Mouse (Mus musculus) forebrain, postnatal 0 days (tissue): ENCODE measurements around the gene 4930432M17Rik. TPM values are rescaled to one million over a fixed set of nuclear protein-coding genes. Genes with fewer than 3 reads are reported as not detected.

ENCODE experiments used
- ATAC-seq: fragments of 200-750 bp; cut with Nextera tagmentation; 2 replicates; pipeline ENCODE4 v1.8.0; 2017; ENCODE audit warnings: mild to moderate bottlenecking, moderate library complexity
- DNase-seq: peaks from one replicate; pipeline ENCODE4 v3.0.0-alpha.2; 2015
- H3K27ac ChIP-seq: fragments of 300-500 bp; sonication (generic); 2 replicates; pipeline ENCODE4 v1.5.1; 2014; ENCODE audit warnings: low read depth, mild to moderate bottlenecking, antibody characterized with exemption, low read length, moderate library complexity, mixed read lengths
- H3K27me3 ChIP-seq: fragments of 300-500 bp; sonication (generic); 2 replicates; pipeline ENCODE4 v1.6.1; 2014; ENCODE audit warnings: mild to moderate bottlenecking, low read length, mixed read lengths; ENCODE audit not compliant: insufficient read depth
- H3K36me3 ChIP-seq: fragments of 300-500 bp; sonication (generic); 2 replicates; pipeline ENCODE4 v1.6.1; 2014; ENCODE audit warnings: mild to moderate bottlenecking, moderate library complexity; ENCODE audit not compliant: insufficient read depth
- H3K4me1 ChIP-seq: fragments of 300-500 bp; sonication (generic); 2 replicates; pipeline ENCODE4 v1.6.1; 2014; ENCODE audit warnings: antibody characterized with exemption; ENCODE audit not compliant: insufficient read depth
- H3K4me2 ChIP-seq: fragments of 300-500 bp; sonication (generic); 2 replicates; pipeline ENCODE4 v1.6.1; 2014; ENCODE audit warnings: low read depth, mild to moderate bottlenecking, moderate library complexity
- H3K4me3 ChIP-seq: fragments of 300-500 bp; sonication (generic); 2 replicates; pipeline ENCODE4 v1.5.1; 2014; ENCODE audit warnings: low read depth, low read length, mixed read lengths
- H3K9ac ChIP-seq: fragments of 300-500 bp; sonication (generic); 2 replicates; pipeline ENCODE4 v1.6.1; 2014; ENCODE audit warnings: mild to moderate bottlenecking
- H3K9me3 ChIP-seq: fragments of 300-500 bp; sonication (generic); 2 replicates; pipeline ENCODE4 v1.6.1; 2016; ENCODE audit warnings: low read length
- CTCF ChIP-seq: sonication (generic); IDR thresholded peaks from 2 replicates; pipeline ENCODE4 v1.5.1; 2016; ENCODE audit warnings: antibody characterized with exemption, control low read depth, low read depth
- WGBS: fragments of 180-500 bp; shearing (Covaris S2); extraction: QIAGEN DNeasy Blood & Tissue Kit; methylation state at CpG from one replicate; pipeline ENCODE4 v1.1.7; 2014; 5-methylcytosine and 5-hydroxymethylcytosine counted together
- polyA plus RNA-seq: library from polyadenylated mRNA; unstranded; fragments of >200 nt; fragmentation: Nextera tagmentation; extraction: Ambion mirVana; gene quantifications from 2 replicates; pipeline ENCODE4 v1.2.1, GENCODE M21; 2015
- total RNA-seq: library from RNA; depleted of rRNA; stranded (reverse); fragments of >200 nt; gene quantifications from 2 replicates; pipeline ENCODE4 v1.2.3, GENCODE M21; 2014

Gene 4930432M17Rik
- total and polyA plus RNA-seq, 2 experiments from 2014 or later, result not detected

DNA sequence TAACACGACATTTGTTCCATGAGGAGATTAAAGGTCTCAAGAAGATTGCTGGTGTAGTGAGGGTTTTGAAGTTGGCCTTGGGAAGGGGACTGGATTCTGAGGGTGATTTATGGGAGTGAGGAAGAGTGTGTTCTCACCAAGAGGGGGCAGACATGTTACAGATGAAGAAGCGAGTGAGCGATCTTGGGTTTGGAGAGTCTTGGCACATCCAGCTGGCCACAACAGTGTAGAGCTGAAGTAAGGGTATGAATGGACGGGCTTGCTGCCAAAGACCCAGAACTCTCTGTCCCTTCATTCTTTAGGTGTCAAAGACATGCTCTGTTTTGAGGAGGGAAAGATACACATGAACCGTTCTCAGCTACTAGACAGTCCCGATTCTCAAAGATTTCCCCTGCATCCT is 34.2 kb upstream of the 4930432M17Rik start:
- WGBS, result 44% methylated on average over 6 of the region's 6 CpGs
- Histone ChIP-seq H3K4me1 (no peaks in the 10 kb centered on the region), H3K36me3 (no peaks in the 10 kb centered on the region), H3K4me2 (no peak overlapping the region), H3K27me3 (no peaks in the 10 kb centered on the region), H3K27ac (no peak overlapping the region), H3K9me3 (no peaks in the 10 kb centered on the region), H3K9ac (no peak overlapping the region), H3K4me3 (no peak overlapping the region)
- peak; percentile 58 for TF ChIP-seq CTCF
- ATAC-seq, result peak; percentile 89
- peak; percentile 64 for DNase-seq

GRCm38 (mm10) chr3:121636748-121637147 is 33.8 kb upstream of the 4930432M17Rik start:
- Histone ChIP-seq H3K27me3 (no peaks in the 10 kb centered on the region), H3K4me2 (no peak overlapping the region), H3K36me3 (no peaks in the 10 kb centered on the region), H3K4me1 (no peaks in the 10 kb centered on the region), H3K9ac (no peak overlapping the region), H3K4me3 (no peak overlapping the region), H3K27ac (no peak overlapping the region), H3K9me3 (no peaks in the 10 kb centered on the region)
- DNase-seq, result no peak
- TF ChIP-seq CTCF, result no peak
- WGBS, result 79% methylated on average over 7 of the region's 7 CpGs
- no peak; the same call in 1 of the 2 replicates for ATAC-seq

GRCm38 (mm10) chr3:121637792-121638191 is 32.8 kb upstream of the 4930432M17Rik start:
- no peak overlapping the region for H3K4me2 ChIP-seq
- 84% methylated on average over 5 of the region's 5 CpGs for WGBS
- no peak overlapping the region for H3K9ac ChIP-seq
- H3K27me3 ChIP-seq, result no peaks in the 10 kb centered on the region
- no peak overlapping the region for H3K4me3 ChIP-seq
- H3K4me1 ChIP-seq, result no peaks in the 10 kb centered on the region
- H3K36me3 ChIP-seq, result no peaks in the 10 kb centered on the region
- H3K9me3 ChIP-seq, result no peaks in the 10 kb centered on the region
- ATAC-seq (no peak), DNase-seq (no peak)
- no peak overlapping the region for H3K27ac ChIP-seq
- no peak for TF ChIP-seq CTCF

- ATAC-seq, result no peak
- DNase-seq, result no peak
- no peak overlapping the region for H3K27ac ChIP-seq
- no peaks in the 10 kb centered on the region for H3K36me3 ChIP-seq
- TF ChIP-seq CTCF, result no peak
- no peaks in the 10 kb centered on the region for H3K4me1 ChIP-seq
- no peak overlapping the region for H3K4me2 ChIP-seq
- WGBS, result 88% methylated on average over 3 of the region's 3 CpGs
- H3K4me3 ChIP-seq, result no peak overlapping the region
- no peak overlapping the region for H3K9ac ChIP-seq
- H3K9me3 ChIP-seq, result no peaks in the 10 kb centered on the region
- no peaks in the 10 kb centered on the region for H3K27me3 ChIP-seq
These were observed 32.3 kb upstream of the 4930432M17Rik start for GRCm38 (mm10) chr3:121638241-121638640.

DNA sequence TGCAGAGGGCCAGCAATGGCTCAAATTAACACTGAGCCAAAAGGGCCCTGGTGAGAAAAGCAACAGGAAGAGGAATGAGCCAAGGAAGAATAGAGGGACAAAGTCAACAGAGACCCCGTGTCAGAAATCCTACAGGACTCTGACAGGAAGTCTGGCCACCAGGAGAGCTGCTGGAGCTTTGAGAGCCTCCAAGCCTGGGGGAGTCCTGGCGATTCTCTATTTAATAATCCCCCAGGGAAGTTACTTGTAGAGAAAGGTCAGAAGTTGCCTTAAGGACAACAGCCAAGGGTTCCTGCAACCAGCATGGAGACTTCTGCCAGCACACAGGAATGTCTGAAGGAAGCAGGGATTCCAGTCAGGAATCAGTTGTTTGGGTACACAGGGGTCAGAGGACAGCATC is 30.0 kb upstream of the 4930432M17Rik start:
- Histone ChIP-seq H3K4me2 (no peak overlapping the region), H3K9me3 (no peaks in the 10 kb centered on the region), H3K27me3 (no peaks in the 10 kb centered on the region), H3K9ac (no peak overlapping the region), H3K27ac (no peak overlapping the region), H3K36me3 (no peaks in the 10 kb centered on the region), H3K4me3 (no peak overlapping the region), H3K4me1 (no peaks in the 10 kb centered on the region)
- 60% methylated on average over 2 of the region's 2 CpGs for WGBS
- TF ChIP-seq CTCF, result no peak
- DNase-seq, result no peak
- no peak for ATAC-seq

DNA sequence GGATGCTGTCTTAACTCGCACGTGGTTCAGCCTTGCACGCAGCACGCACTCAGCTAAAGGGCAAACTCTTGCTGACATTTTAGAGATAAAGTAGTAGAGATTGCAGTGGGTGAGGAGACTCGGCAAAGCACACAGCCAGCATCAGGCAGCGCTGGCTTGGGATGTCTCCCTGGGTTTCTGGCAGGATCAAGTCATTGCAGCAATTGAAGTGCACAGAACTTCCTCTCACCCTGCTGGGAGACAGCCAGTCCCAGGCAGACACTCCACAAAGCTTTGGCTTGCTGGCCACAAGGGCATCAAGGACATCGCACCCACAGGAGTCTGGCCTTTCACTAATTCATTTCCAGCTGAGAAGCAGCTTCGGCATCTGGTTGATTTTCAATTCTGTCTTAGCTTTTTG is 27.3 kb upstream of the 4930432M17Rik start:
- WGBS, result 63% methylated on average over 8 of the region's 8 CpGs
- Histone ChIP-seq H3K4me3 (no peak overlapping the region), H3K36me3 (no peaks in the 10 kb centered on the region), H3K27me3 (no peaks in the 10 kb centered on the region), H3K9me3 (no peaks in the 10 kb centered on the region), H3K4me2 (no peak overlapping the region), H3K27ac (no peak overlapping the region), H3K9ac (no peak overlapping the region), H3K4me1 (no peaks in the 10 kb centered on the region)
- DNase-seq, result no peak
- no peak for TF ChIP-seq CTCF
- no peak for ATAC-seq

GRCm38 (mm10) chr3:121645447-121645846 is 25.1 kb upstream of the 4930432M17Rik start:
- ATAC-seq (no peak), DNase-seq (no peak)
- H3K27me3 ChIP-seq, result no peaks in the 10 kb centered on the region
- H3K27ac ChIP-seq, result no peak overlapping the region
- H3K4me2 ChIP-seq, result no peak overlapping the region
- H3K36me3 ChIP-seq, result no peaks in the 10 kb centered on the region
- no peak overlapping the region for H3K4me3 ChIP-seq
- no peaks in the 10 kb centered on the region for H3K4me1 ChIP-seq
- no peak for TF ChIP-seq CTCF
- WGBS, result 75% methylated on average over 7 of the region's 7 CpGs
- H3K9ac ChIP-seq, result no peak overlapping the region
- no peaks in the 10 kb centered on the region for H3K9me3 ChIP-seq
